Mouse (Mus musculus) midbrain, embryonic 12.5 days (tissue): ENCODE data around the gene Klk1b9. TPM values are rescaled to one million over a fixed set of nuclear protein-coding genes. Genes with fewer than 3 reads are reported as not detected.
"Not testable (repeated sequence)": the region's sequence is repeated elsewhere in the genome, so short reads cannot be mapped to it uniquely, and the experiment has no call there.

ENCODE experiments used
- ATAC-seq: fragments of 200-750 bp; cut with Nextera tagmentation; 2 replicates; pipeline ENCODE4 v1.8.0; 2017; ENCODE audit warnings: low read depth, moderate TSS enrichment, moderate library complexity; ENCODE audit not compliant: low FRiP score
- H3K27ac ChIP-seq: fragments of 300-500 bp; sonication (generic); replicated peaks from 2 replicates; pipeline ENCODE4 v1.5.1; 2016; ENCODE audit warnings: mild to moderate bottlenecking
- H3K27me3 ChIP-seq: fragments of 300-500 bp; sonication (generic); 2 replicates; pipeline ENCODE4 v1.6.1; 2016; ENCODE audit warnings: mild to moderate bottlenecking
- H3K36me3 ChIP-seq: fragments of 300-500 bp; sonication (generic); 2 replicates; pipeline ENCODE4 v1.6.1; 2016
- H3K4me1 ChIP-seq: fragments of 300-500 bp; sonication (generic); 2 replicates; pipeline ENCODE4 v1.6.1; 2016
- H3K4me2 ChIP-seq: fragments of 300-500 bp; sonication (generic); replicated peaks from 2 replicates; pipeline ENCODE4 v1.6.1; 2016; ENCODE audit warnings: mild to moderate bottlenecking, moderate library complexity
- H3K4me3 ChIP-seq: fragments of 300-500 bp; sonication (generic); 2 replicates; pipeline ENCODE4 v1.5.1; 2016; ENCODE audit warnings: mild to moderate bottlenecking
- H3K9ac ChIP-seq: fragments of 300-500 bp; sonication (generic); replicated peaks from 2 replicates; pipeline ENCODE4 v1.6.1; 2016; ENCODE audit warnings: mild to moderate bottlenecking, moderate library complexity
- H3K9me3 ChIP-seq: fragments of 300-500 bp; sonication (generic); 2 replicates; pipeline ENCODE4 v1.6.1; 2016; ENCODE audit warnings: mild to moderate bottlenecking
- WGBS: fragments of 180-500 bp; shearing (Covaris S2); methylation state at CpG from one replicate; pipeline ENCODE4 v1.1.7; 2016; 5-methylcytosine and 5-hydroxymethylcytosine counted together
- polyA plus RNA-seq: library from polyadenylated mRNA; unstranded; fragments of >200 nt; fragmentation: Nextera tagmentation; extraction: Ambion mirVana; gene quantifications from 2 replicates; pipeline ENCODE4 v1.2.1, GENCODE M21; 2016

Gene Klk1b9
- polyA plus RNA-seq, 1 experiment from 2014 or later: not detected

GRCm38 (mm10) chr7:43985657-43986056, 9.8 kb downstream of the Klk1b9 start:
- Histone ChIP-seq H3K9ac (no peak overlapping the region), H3K9me3 (no peaks in the 10 kb centered on the region), H3K4me1 (no peaks in the 10 kb centered on the region), H3K36me3 (no peaks in the 10 kb centered on the region), H3K27ac (no peak overlapping the region), H3K4me2 (no peak overlapping the region), H3K4me3 (no peak overlapping the region), H3K27me3 (no peaks in the 10 kb centered on the region)
- ATAC-seq: no peak

- WGBS: 82% methylated on average over 1 of the region's 1 CpGs
- not testable (repeated sequence) for ATAC-seq, H3K4me3 ChIP-seq
Measured at GRCm38 (mm10) chr7:43994821-43995220, 19.0 kb downstream of the Klk1b9 start.

DNA sequence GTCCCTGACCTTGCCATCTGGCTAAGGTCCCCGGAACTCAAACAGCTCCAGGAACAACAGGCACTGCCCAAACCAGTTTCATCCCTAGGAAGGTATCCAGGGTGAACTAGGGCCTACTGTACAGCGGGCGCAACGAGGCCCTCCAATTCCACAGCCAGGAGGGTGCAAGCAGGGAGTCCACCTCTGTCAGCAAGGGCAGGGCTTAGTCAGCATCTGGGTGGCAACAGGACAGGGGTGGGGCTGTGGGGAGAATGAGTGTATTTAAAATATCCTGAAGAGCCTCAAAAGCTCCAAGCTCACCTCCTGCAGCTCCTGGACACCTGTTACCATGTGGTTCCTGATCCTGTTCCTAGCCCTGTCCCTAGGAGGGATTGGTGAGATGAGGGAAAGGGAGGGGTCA, 19.7 kb downstream of the Klk1b9 start, which contains the start of gene Klk1b11:
TSS of gene Klk1b11 (plus strand) at position 301 of the 400 bp plus-strand sequence.
- H3K9ac ChIP-seq, H3K27me3 ChIP-seq, H3K9me3 ChIP-seq, H3K4me2 ChIP-seq, ATAC-seq, H3K4me3 ChIP-seq, H3K36me3 ChIP-seq, H3K27ac ChIP-seq, H3K4me1 ChIP-seq: not testable (repeated sequence)
- 79% methylated on average over 4 of the region's 4 CpGs for WGBS

More at GRCm38 (mm10) chr7:43994821-43995220, 19.0 kb downstream of the Klk1b9 start:
- not testable (repeated sequence) for H3K27me3 ChIP-seq, H3K4me1 ChIP-seq, H3K36me3 ChIP-seq, H3K9me3 ChIP-seq, H3K4me2 ChIP-seq, H3K9ac ChIP-seq, H3K27ac ChIP-seq

DNA sequence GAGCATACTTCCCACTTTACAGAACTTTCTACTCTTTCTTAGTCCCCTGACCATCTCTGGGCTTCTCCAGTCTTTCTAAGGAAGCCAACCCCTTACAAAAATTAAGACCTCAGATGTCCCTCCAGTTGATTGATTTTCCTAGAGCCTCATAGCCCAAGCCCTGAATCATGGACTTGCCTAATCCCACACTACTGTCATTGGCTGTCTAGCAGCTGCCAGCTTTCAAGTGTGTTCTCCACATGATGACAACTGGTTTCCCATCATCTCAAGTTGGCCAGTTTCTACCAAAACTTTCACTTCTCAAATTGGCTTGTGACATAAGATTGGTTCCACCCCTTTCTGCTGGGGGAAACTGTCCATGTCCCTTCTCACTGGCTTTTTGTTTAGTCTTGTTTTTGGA, 29.0 kb downstream of the Klk1b9 start:
- no peaks in the 10 kb centered on the region for H3K36me3 ChIP-seq
- no peaks in the 10 kb centered on the region for H3K27me3 ChIP-seq
- H3K4me1 ChIP-seq: no peaks in the 10 kb centered on the region
- H3K4me3 ChIP-seq: no peak overlapping the region
- no peak overlapping the region for H3K9ac ChIP-seq
- H3K9me3 ChIP-seq: no peaks in the 10 kb centered on the region
- H3K27ac ChIP-seq: no peak overlapping the region
- H3K4me2 ChIP-seq: no peak overlapping the region
- no peak for ATAC-seq

DNA sequence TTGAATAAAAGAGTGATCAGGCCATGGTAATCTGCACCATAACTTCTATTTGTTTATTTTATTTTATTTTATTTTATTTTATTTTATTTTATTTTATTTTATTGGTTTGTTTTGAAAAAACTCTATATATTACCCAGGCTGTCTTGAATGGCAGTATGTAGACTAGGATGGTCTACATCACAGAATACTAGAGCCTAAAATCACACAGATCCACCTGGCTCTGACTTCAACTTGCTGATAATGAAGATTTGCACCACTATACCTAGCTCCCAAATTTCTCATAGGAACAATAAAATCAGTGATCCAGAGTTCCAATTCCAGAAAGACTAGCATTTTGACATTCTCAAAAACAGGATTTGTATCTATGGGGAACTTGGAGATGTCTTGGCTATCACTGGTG, 36.0 kb downstream of the Klk1b9 start, which contains the start of gene Klk1b26:
TSS of gene Klk1b26 (plus strand) at position 301 of the 400 bp plus-strand sequence.
- not testable (repeated sequence) for ATAC-seq, H3K9me3 ChIP-seq, H3K27me3 ChIP-seq, H3K4me1 ChIP-seq, H3K9ac ChIP-seq, H3K4me2 ChIP-seq, H3K36me3 ChIP-seq, H3K27ac ChIP-seq, H3K4me3 ChIP-seq

- not testable (repeated sequence) for H3K27me3 ChIP-seq, H3K27ac ChIP-seq, H3K9ac ChIP-seq, ATAC-seq, H3K36me3 ChIP-seq, H3K4me1 ChIP-seq, H3K4me3 ChIP-seq, H3K4me2 ChIP-seq, H3K9me3 ChIP-seq
- WGBS: 83% methylated on average over 6 of the region's 6 CpGs
Measured at GRCm38 (mm10) chr7:44014666-44015065, 38.8 kb downstream of the Klk1b9 start.

DNA sequence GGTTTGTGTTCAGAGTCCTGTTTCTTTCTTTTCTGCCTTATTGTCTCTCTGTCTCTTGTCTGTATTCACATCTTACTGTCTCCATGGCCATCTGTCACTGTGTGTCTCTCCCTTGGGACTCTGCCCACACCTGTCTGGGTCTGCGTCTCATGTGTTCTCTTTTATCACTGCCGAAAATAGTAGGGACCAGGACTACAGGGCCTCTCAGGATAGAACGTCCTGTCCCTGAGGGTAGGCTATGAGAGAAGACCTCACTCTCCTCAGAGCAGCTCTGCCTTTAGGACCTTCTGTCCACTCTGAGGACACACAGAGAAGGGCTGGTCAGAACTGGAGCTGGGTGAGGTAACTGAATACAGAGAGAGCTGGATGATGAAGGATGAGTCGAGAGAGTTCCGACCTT, 39.2 kb downstream of the Klk1b9 start:
- Histone ChIP-seq H3K9ac (no peak overlapping the region), H3K9me3 (no peaks in the 10 kb centered on the region), H3K4me1 (no peaks in the 10 kb centered on the region), H3K27me3 (no peaks in the 10 kb centered on the region), H3K4me3 (no peak overlapping the region), H3K27ac (no peak overlapping the region), H3K4me2 (no peak overlapping the region), H3K36me3 (no peaks in the 10 kb centered on the region)
- WGBS: 93% methylated on average over 5 of the region's 5 CpGs
- ATAC-seq: no peak

Other genes with a start within 250 kb of the Klk1b9 start
- not detected in 2 replicates for gene Klk12, start 207.2 kb upstream of the Klk1b9 start, polyA plus RNA-seq
- not detected in 2 replicates for gene Klk11, start 201.5 kb upstream of the Klk1b9 start, polyA plus RNA-seq
- 0.13 TPM in 1 of 2 replicates, not detected in the other for gene Klk10, start 195.0 kb upstream of the Klk1b9 start, polyA plus RNA-seq
- not detected in 2 replicates for gene Klk9, start 184.2 kb upstream of the Klk1b9 start, polyA plus RNA-seq
- gene Klk8, start 178.5 kb upstream of the Klk1b9 start, polyA plus RNA-seq: 6.1 and 6.3 TPM in 2 replicates
- not detected in 2 replicates for gene Klk7, start 164.8 kb upstream of the Klk1b9 start, polyA plus RNA-seq
- not detected in 2 replicates for gene Klk6, start 151.6 kb upstream of the Klk1b9 start, polyA plus RNA-seq
- gene Klk5, start 134.1 kb upstream of the Klk1b9 start, polyA plus RNA-seq: 0.18 and 0.33 TPM in 2 replicates
- gene Klk4, start 94.9 kb upstream of the Klk1b9 start, polyA plus RNA-seq: not detected in 2 replicates
- gene Klk15, start 42.3 kb upstream of the Klk1b9 start, polyA plus RNA-seq: not detected in 2 replicates
- not detected in 2 replicates for gene Klk1b8, start 25.4 kb upstream of the Klk1b9 start, polyA plus RNA-seq
- not detected in 2 replicates for gene Klk1b1, start 9.3 kb upstream of the Klk1b9 start, polyA plus RNA-seq
- gene Klk1b11, start 19.8 kb downstream of the Klk1b9 start, polyA plus RNA-seq: not detected in 2 replicates
- gene Klk1b26, start 36.1 kb downstream of the Klk1b9 start, polyA plus RNA-seq: not detected in 2 replicates
- not detected in 2 replicates for gene Klk1b27, start 76.2 kb downstream of the Klk1b9 start, polyA plus RNA-seq
- not detected in 2 replicates for gene Klk1b21, start 126.3 kb downstream of the Klk1b9 start, polyA plus RNA-seq
- gene Klk1b22, start 136.6 kb downstream of the Klk1b9 start, polyA plus RNA-seq: not detected in 2 replicates
- gene Klk1b16, start 160.7 kb downstream of the Klk1b9 start, polyA plus RNA-seq: not detected in 2 replicates
- gene Klk1b24, start 212.2 kb downstream of the Klk1b9 start, polyA plus RNA-seq: not detected in 2 replicates
- gene Klk1b3, start 222.1 kb downstream of the Klk1b9 start, polyA plus RNA-seq: not detected in 2 replicates
- not detected in 2 replicates for gene Klk1b4, start 231.4 kb downstream of the Klk1b9 start, polyA plus RNA-seq
- not detected in 2 replicates for gene Klk1b5, start 239.9 kb downstream of the Klk1b9 start, polyA plus RNA-seq
- not detected in 2 replicates for gene Klk1, start 249.3 kb downstream of the Klk1b9 start, polyA plus RNA-seq